Mouse (Mus musculus) liver, adult 2 months (tissue): ENCODE results near the gene Slc38a9.

Experiments
- CTCF ChIP-seq: fragments of 200-500 bp; IDR thresholded peaks from 2 replicates; pipeline ENCODE4 v1.5.1; 2011; ENCODE audit warnings: low read depth, low read length, control low read depth
- POLR2A ChIP-seq: fragments of 200-500 bp; IDR thresholded peaks from 2 replicates; pipeline ENCODE4 v1.6.1; 2011; ENCODE audit warnings: low read length, control low read depth; ENCODE audit not compliant: insufficient read depth; ENCODE audit errors: extremely low read depth

- TF ChIP-seq POLR2A (no peak), CTCF (no peak)
These were observed 32.5 kb downstream of the Slc38a9 start for GRCm38 (mm10) chr13:112692870-112693553.
